Mouse (Mus musculus) c-Kit-positive CD71-positive TER-119-negative erythroid progenitor cells, embryonic 14.5 days (primary cell): ENCODE results near the gene Duoxa1.
A peak's percentile ranks its signal among the peaks of the same experiment; 100 is the strongest.
"Not testable (repeated sequence)": the region's sequence is repeated elsewhere in the genome, so short reads cannot be mapped to it uniquely, and the experiment has no call there.

Experiments
- DNase-seq: peaks from one replicate; pipeline ENCODE4 v3.0.0-alpha.2; 2013; ENCODE audit warnings: low read depth

Duoxa1 gene

DNA sequence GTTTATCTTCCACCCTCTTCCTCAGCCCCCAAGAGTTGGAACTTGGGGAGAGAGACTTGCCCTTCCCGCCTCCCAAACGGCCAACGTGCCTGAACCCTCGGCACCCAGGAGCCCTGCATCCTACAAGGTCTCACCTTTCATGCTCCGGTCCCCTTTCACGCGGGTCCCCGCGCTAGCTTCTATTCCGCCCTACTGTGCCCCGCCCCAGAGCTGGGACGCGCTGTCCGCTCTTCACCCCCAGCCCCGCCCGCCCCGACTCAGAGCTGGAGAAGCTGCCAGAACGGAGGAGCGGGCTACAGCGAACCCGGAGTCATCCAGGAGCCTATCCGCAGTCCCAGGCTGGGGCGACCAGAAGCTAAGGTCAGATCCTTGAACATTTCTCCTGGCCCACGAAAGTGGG, at the start of gene Duoxa1:
Gene Duoxa1, minus strand, starts transcription at position 195 of the 400 bp plus-strand sequence.
- no peak for DNase-seq

DNA sequence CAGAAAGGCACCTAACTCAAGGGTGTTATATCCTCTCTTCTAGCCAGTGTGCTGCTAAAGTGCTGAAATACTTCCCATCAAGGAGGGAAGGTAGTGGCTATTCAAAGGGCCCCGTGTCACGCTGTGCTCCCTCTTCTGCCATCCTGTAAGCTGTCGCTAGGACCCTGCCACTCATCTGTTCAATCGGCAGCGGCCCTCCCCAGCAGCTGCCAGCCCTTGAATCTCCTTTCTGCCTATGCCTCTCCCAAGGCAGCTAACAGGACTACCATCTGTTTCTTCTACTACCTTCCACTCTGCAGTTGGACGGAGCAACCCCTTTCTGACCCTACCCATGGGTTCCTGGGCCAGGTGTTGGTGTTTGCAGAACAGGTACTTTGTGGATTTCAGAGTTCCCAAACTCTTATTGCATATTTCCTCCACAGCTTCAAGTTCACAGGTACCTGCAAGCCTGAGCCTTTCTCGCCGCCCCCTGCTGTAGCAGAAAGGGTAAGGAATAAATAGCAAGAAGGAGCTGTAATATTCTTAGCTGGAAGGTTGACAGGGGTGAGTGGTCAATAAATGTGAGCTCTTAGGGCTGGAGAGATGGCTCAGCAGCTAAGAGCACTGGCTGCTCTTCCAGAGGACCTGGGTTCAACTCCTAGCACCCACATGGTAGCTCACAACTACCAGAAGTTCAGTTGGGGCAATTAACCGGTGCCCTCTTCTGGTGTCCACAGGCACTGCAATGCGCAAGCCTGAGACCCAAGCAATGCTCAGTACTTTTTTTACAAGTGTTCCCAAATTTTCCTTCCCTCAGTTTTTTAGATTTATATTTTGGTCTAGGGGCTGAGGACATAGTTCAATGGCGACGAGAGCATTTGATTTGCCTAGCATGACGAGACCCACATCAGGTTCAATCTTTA, 49.3 kb upstream of the Duoxa1 start:
- DNase-seq = no peak

DNA sequence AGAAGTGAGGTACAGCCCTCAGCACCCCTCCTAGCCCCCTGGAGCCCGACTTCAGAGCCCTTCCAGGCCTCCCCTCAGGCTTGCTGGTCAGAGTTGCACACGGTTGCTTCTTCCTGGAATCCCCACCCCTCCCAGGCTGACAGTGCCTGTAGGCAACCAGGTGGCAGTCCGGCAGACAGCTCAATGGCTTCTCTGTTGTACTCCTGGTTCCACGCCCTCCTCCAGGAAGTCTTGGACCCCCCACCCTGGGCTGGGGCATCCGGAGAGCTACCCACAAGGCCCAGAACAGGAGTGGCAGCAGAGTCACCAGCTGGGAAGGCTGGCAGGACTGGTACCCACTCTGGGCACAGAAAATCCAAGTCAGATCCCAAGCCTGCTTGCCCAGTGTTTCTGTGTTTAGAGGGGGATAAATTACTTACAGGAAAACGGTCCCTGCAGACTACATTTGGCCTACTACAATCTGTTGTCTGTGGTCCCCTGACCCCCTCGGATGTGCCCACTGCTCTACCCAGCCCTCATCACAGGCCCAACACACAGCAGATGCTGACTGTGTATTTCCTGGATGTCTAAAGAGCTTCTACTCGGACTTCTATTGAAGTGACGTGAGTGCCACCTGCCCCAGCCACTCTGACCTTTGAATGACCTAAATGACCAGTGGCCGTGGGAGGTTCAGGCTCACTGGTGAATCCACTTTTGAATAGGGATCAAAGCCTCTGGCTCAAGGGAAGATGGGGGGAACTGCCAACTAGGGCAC, 48.5 kb upstream of the Duoxa1 start:
- DNase-seq = no peak

DNA sequence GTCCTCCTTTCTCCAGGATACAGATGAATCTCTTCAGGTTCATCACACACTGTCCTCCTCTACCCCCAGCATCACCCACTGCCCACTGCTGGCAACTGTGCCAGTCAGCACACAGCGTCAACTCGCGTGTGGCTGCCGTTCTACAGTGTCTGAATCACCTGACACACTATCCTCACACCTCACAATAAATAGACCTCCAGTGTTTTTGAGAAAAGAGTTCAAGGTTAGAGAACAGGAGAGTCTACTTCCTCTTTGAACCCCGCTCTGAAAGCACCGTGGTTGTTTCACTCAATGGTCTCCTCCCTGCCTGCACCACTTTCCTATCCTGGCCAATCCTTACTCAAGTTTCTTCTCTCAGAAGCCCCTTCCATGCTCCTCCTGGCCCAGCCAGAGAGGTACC, 47.7 kb upstream of the Duoxa1 start:
- no peak for DNase-seq

DNA sequence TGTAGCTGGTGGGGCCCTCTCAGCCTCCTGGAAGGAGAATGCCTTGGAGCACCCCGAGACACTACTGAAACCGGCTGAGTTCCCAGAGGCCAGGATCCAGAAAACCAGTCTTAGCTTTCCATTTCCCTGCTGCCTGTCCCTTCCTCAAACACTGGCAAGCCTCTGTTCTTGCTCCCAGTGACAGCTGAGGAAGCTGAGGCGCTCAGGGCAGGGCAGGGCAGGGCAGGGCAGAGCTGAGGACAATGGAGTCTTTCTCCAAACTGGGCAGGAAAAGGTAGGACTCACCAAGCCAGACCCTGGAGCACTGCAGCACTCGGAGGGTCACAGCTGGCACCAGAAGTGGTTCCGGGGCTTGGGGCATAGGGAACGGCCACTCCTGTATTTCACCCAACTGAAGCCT, 46.8 kb upstream of the Duoxa1 start:
- no peak for DNase-seq

DNA sequence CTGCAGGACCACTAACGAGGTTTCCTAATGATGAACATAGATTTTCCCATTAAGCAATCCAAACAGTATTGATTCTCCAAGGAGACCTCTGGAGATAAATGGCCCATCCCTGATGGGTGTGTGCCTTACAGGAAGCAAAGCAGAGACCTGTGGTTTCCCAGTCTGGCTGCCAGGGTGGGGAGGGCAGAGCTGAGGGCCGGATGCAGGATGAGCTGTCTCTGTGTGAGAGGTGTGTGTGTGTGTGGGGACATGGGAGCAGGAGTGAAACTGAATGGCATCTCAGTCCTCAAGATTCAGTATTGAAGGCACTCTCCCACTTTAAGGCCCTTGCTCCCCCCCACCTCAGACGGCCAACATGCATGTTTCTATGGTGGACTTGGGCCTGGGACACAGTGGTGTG, 42.7 kb upstream of the Duoxa1 start:
- DNase-seq = no peak

DNA sequence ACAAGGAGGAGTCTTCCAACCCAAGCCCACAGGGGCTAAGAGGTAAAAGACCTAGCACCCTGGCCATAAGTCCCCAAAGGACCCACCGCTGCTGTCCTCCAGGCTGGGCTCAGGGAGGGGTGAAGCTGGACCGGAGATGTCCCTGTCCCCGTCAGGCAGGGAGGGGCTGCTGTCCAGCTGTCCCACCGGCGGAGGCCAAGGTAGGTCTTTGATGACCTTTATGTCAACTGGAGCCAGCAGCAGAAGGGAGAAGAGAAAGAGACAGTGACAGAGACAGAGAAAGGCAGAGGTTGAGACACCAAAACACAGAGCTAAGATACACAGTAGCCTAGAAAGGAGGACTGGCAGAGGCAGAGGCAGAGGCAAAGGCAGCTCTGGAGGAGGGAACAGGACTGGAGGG, 41.9 kb upstream of the Duoxa1 start:
- no peak for DNase-seq

DNA sequence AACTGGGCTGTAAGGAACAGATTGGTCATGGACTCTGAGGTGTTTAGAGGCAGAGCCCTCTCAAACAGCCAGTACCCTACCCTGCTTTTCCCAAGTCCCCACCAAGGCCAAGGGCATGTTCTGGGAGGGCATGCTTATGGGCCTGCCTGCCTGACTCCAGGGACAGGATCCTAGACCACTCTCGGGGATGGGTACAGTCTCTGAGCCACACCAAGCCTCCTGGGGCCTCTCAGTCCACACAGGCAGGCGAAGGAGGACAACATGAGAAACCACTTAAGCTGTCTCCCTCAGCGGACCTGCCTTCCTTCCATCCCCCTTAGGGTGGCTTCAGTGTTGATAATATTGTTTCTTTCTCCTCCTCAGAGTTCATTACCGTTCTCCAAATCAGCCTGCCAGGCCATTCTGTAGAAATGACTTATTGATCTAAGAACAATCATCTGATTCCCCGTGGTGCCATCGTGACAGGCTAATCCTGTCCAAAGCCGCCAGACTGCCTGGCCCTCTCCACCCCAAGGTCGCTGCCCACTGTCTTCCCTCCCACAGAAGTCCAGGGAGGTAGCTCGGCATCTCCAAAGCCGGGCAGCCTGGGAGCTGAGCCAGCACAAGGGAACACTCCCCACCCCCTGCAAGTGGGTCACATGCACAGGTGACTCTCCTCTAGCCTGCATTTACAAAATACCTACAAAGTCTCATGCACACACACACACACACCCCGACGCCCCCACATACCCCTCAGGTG, 40.8 kb upstream of the Duoxa1 start:
- no peak for DNase-seq

DNA sequence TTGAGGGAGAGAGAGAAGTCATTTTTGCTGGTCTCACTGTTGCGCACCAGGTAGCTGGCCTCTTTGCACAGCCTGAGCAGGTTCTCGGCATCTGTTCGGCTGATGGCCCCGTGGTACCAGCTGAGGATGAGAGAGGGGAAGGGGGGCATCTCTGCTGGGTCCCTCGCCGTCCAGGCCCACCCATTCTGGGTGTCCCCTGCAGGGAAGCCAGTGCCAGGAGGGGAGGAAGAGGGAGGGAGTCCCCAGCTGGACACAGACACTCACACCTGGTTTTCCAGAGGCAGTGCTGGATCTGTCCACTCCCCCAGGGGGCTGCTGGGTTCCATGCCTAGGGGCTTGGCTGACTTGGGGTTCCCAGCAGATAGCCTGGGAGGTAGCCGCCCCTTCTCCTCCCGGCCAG, 40.2 kb upstream of the Duoxa1 start:
- DNase-seq = no peak

DNA sequence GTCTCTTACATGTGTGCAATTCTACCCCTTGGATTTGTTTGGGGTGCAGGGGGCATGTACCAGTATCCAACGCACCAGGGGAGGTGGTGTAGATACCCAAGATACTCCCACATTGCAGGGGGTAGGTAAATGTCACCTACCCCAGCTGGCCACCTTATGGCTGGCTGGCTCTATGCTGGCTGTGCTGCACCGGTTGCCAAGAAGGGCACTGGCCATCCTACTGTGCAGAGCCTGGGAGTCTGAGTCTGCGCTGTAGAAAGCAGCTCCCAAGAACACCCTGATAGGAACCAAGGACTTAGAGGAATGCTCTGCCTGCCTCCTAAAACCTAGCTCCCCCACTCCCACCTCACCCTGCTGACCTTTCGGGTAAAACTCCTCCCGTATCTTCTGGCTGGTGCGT, 39.5 kb upstream of the Duoxa1 start:
- no peak for DNase-seq

DNA sequence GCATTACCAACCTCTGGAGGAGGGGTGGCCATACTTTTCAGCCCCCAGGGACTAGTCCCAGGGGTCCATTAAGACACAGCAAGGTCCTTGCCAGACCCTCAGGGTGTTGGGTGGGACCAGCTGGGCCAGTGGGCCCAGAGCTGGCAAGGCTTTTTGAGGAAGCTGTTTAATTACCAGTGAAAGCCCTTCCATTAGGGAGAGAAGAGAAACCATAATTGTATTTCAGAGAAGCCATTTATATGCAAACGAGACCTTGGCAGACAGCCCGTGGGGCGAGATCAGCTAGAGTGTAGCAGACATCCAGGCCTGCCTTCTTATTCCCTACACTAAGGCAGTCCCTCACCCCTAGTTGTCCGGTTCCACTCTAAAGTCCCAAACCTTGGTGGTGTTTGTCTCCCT, 38.4 kb upstream of the Duoxa1 start:
- DNase-seq = no peak

DNA sequence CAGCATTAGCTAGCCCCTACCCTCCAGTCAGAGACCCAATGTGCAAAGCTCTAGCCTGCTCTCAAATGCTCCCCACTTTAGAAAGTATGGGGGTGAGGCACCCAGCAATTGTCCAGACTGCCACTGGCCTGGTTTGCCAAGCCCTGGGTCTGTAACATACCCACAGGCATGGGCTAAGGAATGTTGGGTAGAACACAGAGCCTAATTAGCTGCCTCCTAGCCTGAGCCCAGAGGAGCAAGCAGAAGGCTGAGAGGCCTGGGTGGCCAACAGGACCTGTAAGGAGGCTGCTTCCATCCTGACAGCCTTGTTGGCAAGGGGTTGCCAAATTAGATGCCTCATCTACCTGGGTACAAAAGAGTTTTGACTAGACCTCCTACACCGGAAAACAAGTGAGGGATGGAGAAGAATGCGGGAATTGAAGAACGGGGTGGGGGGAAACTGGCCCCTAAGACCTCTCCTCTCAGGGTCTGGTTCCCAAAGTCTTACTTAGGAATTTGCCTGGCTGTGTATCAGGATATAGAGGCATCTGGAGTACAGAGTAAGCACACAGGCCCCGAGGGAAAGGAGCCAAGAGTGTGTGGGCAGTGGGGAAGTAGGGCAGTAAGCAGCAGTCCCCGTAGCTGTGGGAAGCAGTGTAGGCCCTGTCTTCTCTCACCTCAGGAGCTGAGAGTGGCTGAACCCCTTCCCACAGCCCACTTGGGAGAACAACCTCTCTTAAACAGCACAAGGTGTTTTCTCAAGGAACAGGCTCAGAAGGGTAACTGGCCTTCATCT, 37.8 kb upstream of the Duoxa1 start:
- no peak for DNase-seq

DNA sequence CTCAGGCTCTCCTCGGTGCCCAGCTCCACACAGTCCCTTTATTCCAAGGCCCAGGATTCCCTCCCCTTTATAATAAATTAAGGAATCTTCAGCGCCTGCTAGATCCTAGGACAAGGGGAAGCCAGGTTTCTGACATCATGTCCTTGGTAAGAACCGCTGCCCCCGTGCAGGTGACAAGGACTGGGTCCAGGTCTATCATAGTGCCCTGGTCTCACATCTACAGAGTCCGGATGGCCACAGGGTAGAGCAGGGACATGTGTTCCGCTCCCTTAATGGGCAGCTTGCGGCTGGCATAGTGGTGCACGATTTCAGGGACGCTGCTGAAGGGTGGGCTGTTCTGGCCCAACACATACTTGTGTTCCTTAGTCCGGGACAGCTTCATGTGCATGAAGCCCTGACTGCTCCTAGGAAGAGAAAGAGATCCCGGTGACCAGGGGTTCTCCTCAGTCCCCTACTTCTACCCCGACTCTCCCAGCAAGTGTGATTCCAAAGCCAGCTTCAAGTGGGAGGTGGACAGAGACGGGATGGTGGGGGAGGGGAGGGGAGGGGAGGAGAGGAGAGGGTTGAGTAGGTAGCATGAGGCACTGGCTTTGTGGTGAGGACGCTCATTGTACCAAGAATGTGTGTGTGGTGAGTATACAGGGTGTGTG, 35.7 kb upstream of the Duoxa1 start:
- DNase-seq = no peak

DNA sequence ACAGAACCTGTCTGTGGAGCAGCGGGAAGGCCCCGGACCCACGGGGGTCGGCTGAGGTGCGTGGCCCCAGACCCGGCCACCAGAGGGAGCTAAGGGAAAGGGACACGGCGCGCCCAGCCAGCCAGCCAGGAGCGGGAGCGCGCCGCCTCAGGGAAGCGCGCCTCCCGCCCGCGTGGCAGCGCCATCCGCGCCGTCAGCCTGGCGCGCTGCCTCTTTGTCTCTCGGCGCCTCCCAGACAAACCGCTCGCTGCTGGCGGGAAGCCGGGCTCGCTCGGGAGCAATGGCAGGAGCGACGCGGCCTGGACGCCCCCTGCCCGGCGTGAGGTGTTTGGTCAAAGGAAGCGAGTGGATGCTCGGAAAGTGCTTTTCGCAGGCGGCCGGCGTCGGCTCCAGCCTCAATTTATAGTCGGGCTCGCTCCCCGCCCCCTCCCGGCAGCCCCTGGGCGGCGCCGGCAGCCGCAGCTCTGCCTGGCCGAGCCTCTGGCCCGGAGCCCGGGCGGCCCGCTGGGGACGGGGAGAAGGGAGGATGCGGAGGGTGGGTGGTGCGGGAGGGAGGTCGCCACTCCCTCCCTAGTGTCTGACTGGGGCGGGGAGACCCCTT, 35.1 kb upstream of the Duoxa1 start:
- peak; percentile 58 for DNase-seq

DNA sequence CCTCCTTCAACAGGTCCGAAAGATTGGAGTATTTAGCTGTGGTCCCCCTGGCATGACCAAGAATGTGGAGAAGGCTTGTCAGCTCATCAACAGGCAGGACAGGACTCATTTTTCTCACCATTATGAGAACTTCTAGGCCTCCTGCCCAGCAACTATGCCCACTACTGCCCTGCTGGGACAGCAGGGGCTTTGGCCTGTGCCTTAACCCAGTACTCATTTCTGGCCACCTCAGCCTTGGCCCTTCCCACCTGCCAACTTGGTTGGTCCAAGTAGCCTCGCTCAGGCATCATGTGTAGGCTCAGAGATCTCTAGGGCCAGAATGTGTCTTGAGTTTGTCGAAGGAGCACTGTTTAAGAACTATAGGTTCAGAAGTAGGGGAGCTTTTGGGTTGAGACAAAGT, 33.7 kb upstream of the Duoxa1 start:
- no peak for DNase-seq

DNA sequence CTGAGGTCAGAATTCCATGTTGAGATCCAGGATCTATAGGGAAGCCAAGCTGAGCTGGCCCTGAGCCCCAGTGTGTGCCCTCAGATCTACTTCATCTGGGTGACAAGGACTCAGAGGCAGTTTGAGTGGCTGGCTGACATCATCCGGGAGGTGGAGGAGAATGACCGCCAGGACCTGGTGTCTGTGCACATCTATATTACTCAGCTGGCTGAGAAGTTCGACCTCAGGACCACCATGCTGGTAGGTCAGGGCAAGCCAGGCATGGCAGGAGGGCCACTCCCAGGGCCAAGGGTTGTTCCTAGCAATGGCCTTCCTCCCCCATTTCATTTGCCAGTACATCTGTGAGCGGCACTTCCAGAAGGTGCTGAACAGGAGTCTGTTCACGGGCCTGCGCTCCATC, 32.6 kb upstream of the Duoxa1 start:
- DNase-seq = not testable (repeated sequence)

DNA sequence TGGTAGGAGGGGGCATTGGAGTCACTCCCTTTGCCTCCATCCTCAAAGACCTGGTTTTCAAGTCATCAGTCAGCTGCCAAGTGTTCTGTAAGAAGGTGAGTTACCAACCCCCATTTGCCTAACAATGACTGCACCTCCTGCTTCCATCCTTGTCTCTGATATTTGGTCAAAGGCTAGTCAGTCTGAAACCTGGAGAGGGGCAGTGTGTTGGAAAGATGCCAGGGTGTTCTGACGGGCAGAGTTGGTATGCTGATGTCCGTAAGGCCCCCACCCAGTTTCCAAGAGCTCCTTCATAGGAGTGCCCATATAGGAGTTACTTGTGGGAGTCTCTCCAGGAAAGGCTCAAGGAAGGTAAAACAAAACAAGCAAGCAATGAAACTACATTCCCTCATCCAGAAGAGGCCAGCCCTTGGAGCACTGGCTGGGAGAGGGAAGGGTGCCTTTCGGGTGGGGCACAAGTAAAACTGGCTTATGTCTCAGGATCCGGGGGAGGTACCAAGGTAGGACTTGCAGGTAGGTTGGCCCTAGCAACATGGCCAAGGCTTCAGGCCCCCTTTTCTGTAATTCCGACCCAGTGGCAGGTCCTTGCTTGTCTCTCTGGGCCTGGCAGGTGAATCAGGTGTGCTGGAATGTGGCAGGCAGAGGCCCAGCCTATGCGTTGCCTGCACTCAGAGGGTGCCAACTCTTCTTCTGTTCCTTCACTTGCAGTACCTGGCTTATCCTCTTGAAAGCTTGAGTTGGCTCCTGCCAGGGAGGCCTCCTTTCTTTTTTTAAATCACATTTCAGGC, 31.8 kb upstream of the Duoxa1 start:
- DNase-seq = no peak

DNA sequence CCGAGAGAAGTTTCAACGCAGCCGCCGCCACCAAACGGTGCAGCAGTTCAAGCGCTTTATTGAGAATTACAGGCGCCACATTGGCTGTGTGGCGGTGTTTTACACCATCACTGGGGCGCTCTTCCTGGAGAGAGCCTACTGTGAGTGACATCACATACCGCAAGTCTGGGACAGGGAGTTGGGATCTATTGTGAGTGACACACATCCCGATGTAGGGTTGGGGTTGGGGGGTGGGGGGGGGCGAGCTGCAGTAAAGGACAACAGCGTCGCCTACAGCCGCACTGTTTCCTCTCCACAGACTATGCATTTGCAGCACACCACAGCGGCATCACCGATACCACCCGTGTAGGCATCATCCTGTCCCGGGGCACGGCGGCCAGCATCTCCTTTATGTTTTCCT, 23.8 kb upstream of the Duoxa1 start:
- no peak for DNase-seq

DNA sequence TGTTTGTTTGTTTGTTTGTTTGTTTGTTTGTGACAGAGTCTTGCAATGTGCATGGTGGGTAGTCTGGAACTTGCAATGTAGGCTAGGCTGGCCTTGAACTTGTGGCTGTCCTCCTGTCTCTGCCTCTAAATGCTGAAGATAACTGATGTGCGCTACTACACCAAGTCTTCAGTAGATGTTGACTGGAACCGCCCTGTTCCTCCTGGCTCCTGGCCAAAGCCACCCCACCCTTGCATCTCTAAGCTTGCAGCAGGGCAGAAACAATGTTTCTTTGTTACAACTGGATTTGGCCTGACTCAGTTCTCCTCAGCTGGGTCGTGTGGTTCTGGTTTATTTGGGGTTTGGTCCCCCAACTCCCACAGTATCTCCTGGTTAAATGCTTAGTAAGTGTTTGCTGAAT, 20.6 kb upstream of the Duoxa1 start:
- no peak for DNase-seq

DNA sequence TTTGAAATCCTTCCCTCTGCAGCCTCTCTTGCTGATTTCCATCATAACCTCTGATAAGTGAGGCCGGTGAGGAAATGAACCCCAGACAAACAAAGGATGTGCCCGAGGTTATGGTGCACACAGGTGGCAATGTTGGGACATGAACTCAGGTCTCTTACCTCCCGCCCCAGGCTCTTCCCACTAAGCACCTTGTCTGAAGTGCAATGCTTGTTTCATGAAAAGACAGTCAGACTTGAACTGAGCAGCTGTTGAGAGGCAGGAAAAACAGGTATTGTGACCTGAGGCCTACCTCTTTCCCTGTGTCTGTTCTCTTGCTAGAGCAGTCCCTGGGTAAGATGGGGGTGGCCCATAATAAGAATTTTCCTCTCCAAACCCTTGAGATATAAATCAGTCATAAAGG, 18.7 kb upstream of the Duoxa1 start:
- DNase-seq = no peak
